ENCODE assay signal across 15 mouse cellular contexts in the genomic region with DNA sequence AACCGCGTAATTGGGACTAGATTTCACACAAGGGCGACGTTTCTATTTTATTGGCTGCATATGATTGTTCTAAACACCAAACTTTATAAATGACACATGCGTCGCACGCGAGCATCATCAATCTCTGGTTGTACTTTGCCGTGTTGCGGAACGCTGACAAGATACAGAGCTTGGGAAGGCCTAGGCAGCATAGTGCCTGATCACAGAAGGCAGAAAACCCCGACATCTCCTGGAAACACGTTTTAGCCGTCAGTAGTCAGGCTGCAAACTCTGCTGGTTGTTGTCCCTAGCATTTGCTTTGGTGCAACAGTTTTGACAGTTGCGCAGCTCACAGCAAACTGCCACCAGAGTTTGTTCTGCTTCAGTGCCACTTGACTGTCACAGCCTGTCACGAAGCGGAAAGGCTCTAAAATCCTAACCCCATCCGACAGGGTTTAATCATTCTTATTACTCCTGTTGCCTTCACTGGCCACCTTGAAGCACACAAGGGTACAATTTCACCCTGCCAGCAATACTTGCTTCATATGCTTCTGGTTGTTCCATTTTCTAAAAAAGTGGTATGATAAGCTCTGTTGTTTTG.
"Had no signal": no experiment of that assay in that cellular context is flagged by ENCODE, and none has a peak within 500 bp of the region (broad histone marks: within the 10 kb centered on the region; RNA-seq: fewer than 3 reads in every experiment).

No protein-coding gene starts in this region.

- H3K4me2 ChIP-seq: limb, embryonic 15.5 days; liver, embryonic 12.5 days; lung, embryonic 14.5 days; neural tube, embryonic 15.5 days had no signal

- ATAC-seq: liver, embryonic 12.5 days had no signal

- DNase-seq: kidney, adult 11 months; kidney, postnatal 14 days; layer of hippocampus, adult 9-11 months; lung, embryonic 14.5 days; lung, postnatal 10 days; lung, postnatal 4 days; right cerebral cortex, postnatal 4 days; spleen, adult 18-20 months; thymus, adult 18-20 months; thymus, postnatal 14 days had no signal

- H3K36me3 ChIP-seq: limb, embryonic 15.5 days; liver, embryonic 12.5 days; midbrain, embryonic 10.5 days; neural tube, embryonic 15.5 days had no signal

- H3K9me3 ChIP-seq: limb, embryonic 15.5 days; liver, embryonic 12.5 days; midbrain, embryonic 10.5 days; neural tube, embryonic 15.5 days had no signal

- H3K9ac ChIP-seq: limb, embryonic 15.5 days; liver, embryonic 12.5 days; lung, embryonic 14.5 days; neural tube, embryonic 15.5 days had no signal

- H3K4me3 ChIP-seq: limb, embryonic 15.5 days; liver, embryonic 12.5 days; midbrain, embryonic 10.5 days; myocyte; neural tube, embryonic 15.5 days had no signal

- H3K4me1 ChIP-seq: limb, embryonic 15.5 days; liver, embryonic 12.5 days had no signal

- H3K27me3 ChIP-seq: liver, embryonic 12.5 days; neural tube, embryonic 15.5 days had no signal

- H3K27ac ChIP-seq: limb, embryonic 15.5 days; liver, embryonic 12.5 days; midbrain, embryonic 10.5 days; neural tube, embryonic 15.5 days had no signal
